Comparison of ENCODE assay signal across 11 mouse cellular contexts in the genomic region with DNA sequence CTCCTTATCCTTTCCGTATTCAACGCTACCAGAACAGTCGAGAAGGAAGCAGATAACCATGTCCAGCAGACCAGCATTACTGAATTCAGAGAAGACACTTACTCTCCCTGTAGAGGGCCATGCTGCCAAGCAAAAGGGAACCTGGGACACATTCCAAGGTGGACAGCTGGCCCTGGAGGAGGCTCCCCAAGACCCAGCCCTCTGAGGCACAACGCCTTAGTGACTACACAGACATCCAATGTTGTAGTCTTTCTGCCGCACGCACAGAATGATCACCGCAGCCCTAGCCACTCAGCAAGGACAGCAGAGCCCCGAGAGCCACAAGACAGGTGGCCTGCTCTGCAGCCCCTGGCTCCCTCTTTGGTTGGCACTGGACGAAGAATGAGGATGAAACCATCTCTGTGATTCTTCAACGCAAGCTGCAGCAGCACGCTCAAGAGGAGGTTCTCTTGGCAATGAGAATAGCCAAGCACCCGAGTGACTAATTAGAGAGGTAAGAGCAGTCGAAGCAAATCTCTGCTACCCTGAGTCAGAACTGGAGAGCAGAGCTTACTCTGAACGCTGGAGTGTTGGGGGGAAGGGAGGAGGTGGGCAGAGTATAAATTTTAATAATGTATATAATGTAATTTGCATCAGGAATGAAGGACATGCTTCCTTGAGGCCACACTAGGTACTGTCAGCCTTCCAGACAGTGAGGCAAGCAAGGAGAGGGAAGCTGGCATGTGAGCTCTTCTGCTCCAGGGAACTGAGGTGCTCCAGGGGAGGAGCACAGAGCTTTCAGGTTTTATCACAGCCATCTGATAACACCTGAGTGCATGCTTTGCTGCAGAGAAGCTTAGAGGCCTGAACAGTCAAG.
DNase-seq lines count a peak whose midpoint lies in the region; ATAC-seq and TF ChIP-seq lines count a peak whose summit lies in the region.
"Had no signal": no experiment of that assay in that cellular context is flagged by ENCODE, and none has a peak within 500 bp of the region (broad histone marks: within the 10 kb centered on the region; RNA-seq: fewer than 3 reads in every experiment).

No protein-coding gene starts in this region.

- H3K36me3 ChIP-seq in forebrain, embryonic 11.5 days (ENCODE audit: control insufficient read depth, insufficient read depth, low read length): no peaks in the 10 kb centered on the region
- H3K36me3 ChIP-seq in forebrain, postnatal 0 days (ENCODE audit: insufficient read depth): no peaks in the 10 kb centered on the region
- H3K36me3 ChIP-seq: embryonic facial prominence, embryonic 15.5 days; liver, embryonic 15.5 days; neural tube, embryonic 12.5 days had no signal

- H3K4me3 ChIP-seq in forebrain, embryonic 11.5 days (ENCODE audit: low read depth, low read length): no peak overlapping the region
- no peak overlapping the region for H3K4me3 ChIP-seq in forebrain, postnatal 0 days (ENCODE audit: low read depth, low read length)
- H3K4me3 ChIP-seq: embryonic facial prominence, embryonic 15.5 days; liver, embryonic 15.5 days; neural tube, embryonic 12.5 days had no signal

- ATAC-seq in forebrain, embryonic 11.5 days (replicated peaks; ENCODE audit: low FRiP score): no peak
- ATAC-seq in forebrain, postnatal 0 days: no peak

- peak; percentile 43 for DNase-seq in forebrain, embryonic 11.5 days (ENCODE audit: low spot score)
- no peak for DNase-seq in forebrain, postnatal 0 days
- DNase-seq in cerebellum, adult 11 months: peak; percentile 87
- peak; percentile 66 for DNase-seq in gastrocnemius, postnatal 10 days
- DNase-seq in left cerebral cortex, postnatal 10 days (ENCODE audit: extremely low spot score in 1 of 2, low spot score in 2 of 2): peak; percentile 21 to 46
- no peak for DNase-seq in B cell, adult 2 months
- no peak for DNase-seq in ovary, postnatal 10 days (ENCODE audit: low spot score)
- no peak for DNase-seq in thymus, postnatal 25 days

- no peaks in the 10 kb centered on the region for H3K9me3 ChIP-seq in forebrain, embryonic 11.5 days (ENCODE audit: control insufficient read depth, low read length)
- H3K9me3 ChIP-seq in forebrain, postnatal 0 days (ENCODE audit: low read length): no peaks in the 10 kb centered on the region
- H3K9me3 ChIP-seq: embryonic facial prominence, embryonic 15.5 days; liver, embryonic 15.5 days; neural tube, embryonic 12.5 days had no signal

- H3K27ac ChIP-seq in forebrain, embryonic 11.5 days (ENCODE audit: low read depth, low read length): no peak overlapping the region
- no peak overlapping the region for H3K27ac ChIP-seq in forebrain, postnatal 0 days (ENCODE audit: low read depth, low read length)
- H3K27ac ChIP-seq: embryonic facial prominence, embryonic 15.5 days; liver, embryonic 15.5 days; neural tube, embryonic 12.5 days had no signal

- TF ChIP-seq CTCF in forebrain, postnatal 0 days (IDR thresholded peaks at IDR 0.05; ENCODE audit: low read depth): no peak

- H3K4me1 ChIP-seq in forebrain, embryonic 11.5 days (replicated peaks; ENCODE audit: control insufficient read depth, insufficient read depth, low read length): no peaks in the 10 kb centered on the region
- no peaks in the 10 kb centered on the region for H3K4me1 ChIP-seq in forebrain, postnatal 0 days (ENCODE audit: insufficient read depth)
- H3K4me1 ChIP-seq: liver, embryonic 15.5 days; neural tube, embryonic 12.5 days had no signal

- no peak overlapping the region for H3K9ac ChIP-seq in forebrain, embryonic 11.5 days (ENCODE audit: low read length)
- H3K9ac ChIP-seq in forebrain, postnatal 0 days: no peak overlapping the region
- H3K9ac ChIP-seq: embryonic facial prominence, embryonic 15.5 days; liver, embryonic 15.5 days; neural tube, embryonic 12.5 days had no signal

- H3K27me3 ChIP-seq in forebrain, embryonic 11.5 days (ENCODE audit: control insufficient read depth, insufficient read depth, low read length): no peaks in the 10 kb centered on the region
- no peaks in the 10 kb centered on the region for H3K27me3 ChIP-seq in forebrain, postnatal 0 days (ENCODE audit: insufficient read depth, low read length)
- H3K27me3 ChIP-seq: liver, embryonic 15.5 days; neural tube, embryonic 12.5 days had no signal

- 92% methylated on average over 14 of the region's 14 CpGs for WGBS in forebrain, embryonic 11.5 days
- WGBS in forebrain, postnatal 0 days: 72% methylated on average over 14 of the region's 14 CpGs

- no peak overlapping the region for H3K4me2 ChIP-seq in forebrain, embryonic 11.5 days (ENCODE audit: low read depth, low read length, severe bottlenecking)
- H3K4me2 ChIP-seq in forebrain, postnatal 0 days (ENCODE audit: low read depth): no peak overlapping the region
- H3K4me2 ChIP-seq: embryonic facial prominence, embryonic 15.5 days; liver, embryonic 15.5 days; neural tube, embryonic 12.5 days had no signal

- intact Hi-C loops in left cerebral cortex, postnatal 10 days (cut with DNase I): no loop called here

Comparison
In these comparisons a context has a peak if more than half of its experiments do, and no peak if none do; other contexts are left out.
1. DNase-seq: peak in forebrain, embryonic 11.5 days (single experiment), cerebellum, adult 11 months (single experiment), gastrocnemius, postnatal 10 days (single experiment) and left cerebral cortex, postnatal 10 days (2 of 2); none in forebrain, postnatal 0 days (single experiment), B cell, adult 2 months (0 of 2), ovary, postnatal 10 days (single experiment) and thymus, postnatal 25 days (single experiment).